Mouse (Mus musculus) heart, embryonic 13.5 days (tissue): ENCODE results near the gene Smg9. TPM values are rescaled to one million over a fixed set of nuclear protein-coding genes. Genes with fewer than 3 reads are reported as not detected.

Experiments
- ATAC-seq: fragments of 200-750 bp; cut with Nextera tagmentation; 2 replicates; pipeline ENCODE4 v1.8.0; 2017; ENCODE audit warnings: moderate TSS enrichment; ENCODE audit not compliant: insufficient number of reproducible peaks, low FRiP score, low TSS enrichment; ENCODE audit errors: extremely low read depth
- H3K27ac ChIP-seq: fragments of 300-500 bp; sonication (generic); replicated peaks from 2 replicates; pipeline ENCODE4 v1.5.1; 2015; ENCODE audit warnings: moderate library complexity, mild to moderate bottlenecking, inconsistent platforms
- H3K27me3 ChIP-seq: fragments of 300-500 bp; sonication (generic); replicated peaks from 2 replicates; pipeline ENCODE4 v1.6.1; 2015; ENCODE audit warnings: mild to moderate bottlenecking, inconsistent platforms
- H3K36me3 ChIP-seq: fragments of 300-500 bp; sonication (generic); 2 replicates; pipeline ENCODE4 v1.6.1; 2015; ENCODE audit warnings: mild to moderate bottlenecking, inconsistent platforms
- H3K4me1 ChIP-seq: fragments of 300-500 bp; sonication (generic); 2 replicates; pipeline ENCODE4 v1.6.1; 2015; ENCODE audit warnings: inconsistent platforms
- H3K4me2 ChIP-seq: fragments of 300-500 bp; sonication (generic); 2 replicates; pipeline ENCODE4 v1.6.1; 2015; ENCODE audit warnings: inconsistent platforms, mild to moderate bottlenecking, moderate library complexity
- H3K4me3 ChIP-seq: fragments of 300-500 bp; sonication (generic); 2 replicates; pipeline ENCODE4 v1.5.1; 2015; ENCODE audit warnings: moderate library complexity, mild to moderate bottlenecking, inconsistent platforms
- H3K9ac ChIP-seq: fragments of 300-500 bp; sonication (generic); 2 replicates; pipeline ENCODE4 v1.6.1; 2015; ENCODE audit warnings: inconsistent platforms, mild to moderate bottlenecking, moderate library complexity
- H3K9me3 ChIP-seq: fragments of 300-500 bp; sonication (generic); 2 replicates; pipeline ENCODE4 v1.6.1; 2016; ENCODE audit warnings: inconsistent platforms
- WGBS: fragments of 180-500 bp; shearing (Covaris S2); methylation state at CpG from one replicate; pipeline ENCODE4 v1.1.7; 2015; ENCODE audit warnings: mixed read lengths; 5-methylcytosine and 5-hydroxymethylcytosine counted together
- polyA plus RNA-seq: library from polyadenylated mRNA; unstranded; fragments of >200 nt; fragmentation: Nextera tagmentation; extraction: Ambion mirVana; gene quantifications from 2 replicates; pipeline ENCODE4 v1.2.1, GENCODE M21; 2015

Gene Smg9
- polyA plus RNA-seq, 1 experiment from 2014 or later: 19.3 TPM

GRCm38 (mm10) chr7:24410831-24411230, 11.4 kb downstream of the Smg9 start:
- no peaks in the 10 kb centered on the region for H3K9me3 ChIP-seq
- no peak overlapping the region for H3K9ac ChIP-seq
- WGBS: 77% methylated on average over 3 of the region's 3 CpGs
- H3K4me2 ChIP-seq: no peak overlapping the region
- H3K4me3 ChIP-seq: no peak overlapping the region
- no peak for ATAC-seq
- no peak overlapping the region for H3K27ac ChIP-seq
- H3K36me3 ChIP-seq: peaks cover 34% of the 10 kb centered on the region
- H3K27me3 ChIP-seq: no peaks in the 10 kb centered on the region
- peaks cover 23% of the 10 kb centered on the region for H3K4me1 ChIP-seq

- Histone ChIP-seq H3K27ac (no peak overlapping the region), H3K4me3 (no peak overlapping the region), H3K4me2 (no peak overlapping the region), H3K4me1 (peaks cover 22% of the 10 kb centered on the region), H3K27me3 (no peaks in the 10 kb centered on the region), H3K36me3 (peaks cover 30% of the 10 kb centered on the region), H3K9me3 (no peaks in the 10 kb centered on the region), H3K9ac (no peak overlapping the region)
- WGBS: 70% methylated on average over 3 of the region's 3 CpGs
- no peak for ATAC-seq
These were observed 14.2 kb downstream of the Smg9 start for GRCm38 (mm10) chr7:24413630-24414029.

- peak overlapping the region; percentile 70 for H3K27ac ChIP-seq
- WGBS: 37% methylated on average over 7 of the region's 7 CpGs
- no peaks in the 10 kb centered on the region for H3K9me3 ChIP-seq
- no peak for ATAC-seq
- no peaks in the 10 kb centered on the region for H3K27me3 ChIP-seq
- peaks cover 32% of the 10 kb centered on the region for H3K4me1 ChIP-seq
- H3K36me3 ChIP-seq: peaks cover 22% of the 10 kb centered on the region
- no peak overlapping the region for H3K4me3 ChIP-seq
- peak overlapping the region; percentile 58 for H3K9ac ChIP-seq
- H3K4me2 ChIP-seq: no peak overlapping the region
These were observed 15.8 kb downstream of the Smg9 start for GRCm38 (mm10) chr7:24415261-24415660.

DNA sequence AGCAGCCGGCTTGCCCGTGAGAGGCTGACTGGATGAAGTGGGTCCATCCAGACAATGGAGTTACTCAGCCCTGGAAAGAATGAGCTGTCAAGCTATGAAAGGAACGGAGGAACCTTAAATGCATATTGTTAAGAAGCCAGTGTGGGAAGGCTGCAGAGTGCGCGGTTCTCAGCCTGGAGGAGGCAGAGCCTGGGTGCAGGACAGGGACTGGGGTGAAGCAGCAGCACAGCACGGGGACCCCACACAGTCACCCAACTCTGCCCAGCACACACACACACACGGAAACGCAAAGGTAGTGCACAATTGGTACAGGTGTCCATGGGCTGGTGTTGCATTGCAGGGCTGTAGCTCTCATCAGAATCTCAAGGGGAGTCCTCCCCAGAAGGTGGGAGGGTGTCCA, 20.2 kb downstream of the Smg9 start:
- Histone ChIP-seq H3K9ac (no peak overlapping the region), H3K4me3 (no peak overlapping the region), H3K4me2 (no peak overlapping the region), H3K27ac (peak overlapping the region; percentile 12; the same call in 1 of the 2 replicates), H3K36me3 (peaks cover 45% of the 10 kb centered on the region), H3K4me1 (peaks cover 40% of the 10 kb centered on the region), H3K27me3 (no peaks in the 10 kb centered on the region), H3K9me3 (no peaks in the 10 kb centered on the region)
- 76% methylated on average over 8 of the region's 8 CpGs for WGBS
- ATAC-seq: no peak

DNA sequence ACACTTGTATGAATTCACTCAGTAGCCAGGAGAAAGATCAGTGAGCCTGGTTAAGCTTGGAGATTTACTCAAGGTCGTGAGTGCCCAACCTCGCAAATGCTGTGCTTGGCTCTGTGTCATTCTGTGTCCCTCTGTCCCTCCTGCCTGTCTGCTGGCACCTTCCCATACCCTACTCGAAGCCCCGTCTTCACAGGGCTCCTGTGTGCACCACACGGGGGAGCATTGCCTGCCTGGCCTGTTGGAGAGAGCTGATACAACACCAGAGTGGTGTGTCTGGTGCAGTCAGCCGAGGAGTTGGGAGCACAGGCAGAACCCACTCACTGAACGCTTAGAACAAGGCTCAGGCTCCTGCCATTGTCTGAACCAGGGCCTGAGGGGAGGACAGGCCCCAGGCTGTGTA, 22.2 kb downstream of the Smg9 start:
- ATAC-seq: no peak
- no peak overlapping the region for H3K9ac ChIP-seq
- no peak overlapping the region for H3K4me3 ChIP-seq
- no peaks in the 10 kb centered on the region for H3K9me3 ChIP-seq
- peaks cover 40% of the 10 kb centered on the region for H3K36me3 ChIP-seq
- no peak overlapping the region for H3K4me2 ChIP-seq
- 69% methylated on average over 7 of the region's 7 CpGs for WGBS
- H3K27ac ChIP-seq: no peak overlapping the region
- peaks cover 33% of the 10 kb centered on the region for H3K4me1 ChIP-seq
- H3K27me3 ChIP-seq: no peaks in the 10 kb centered on the region

DNA sequence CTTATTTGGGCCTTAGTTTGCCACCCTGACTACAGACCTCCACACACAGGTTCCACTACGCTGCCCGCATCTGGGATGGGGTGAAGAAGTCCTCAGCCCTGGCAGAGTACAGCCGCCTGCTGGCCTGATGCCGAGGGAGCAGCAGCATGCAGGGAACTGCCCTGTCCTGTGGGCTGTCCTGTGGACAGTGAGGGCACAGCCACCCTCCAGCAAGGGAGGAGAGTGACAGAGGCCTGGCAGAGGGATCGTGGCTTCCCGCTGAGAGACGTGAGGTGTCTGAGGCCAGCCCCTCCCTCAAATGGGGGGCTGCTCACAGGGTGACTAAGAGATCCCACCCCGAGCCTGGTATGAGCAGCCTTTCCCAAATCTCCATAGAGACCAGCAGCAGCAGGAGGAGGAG, 22.8 kb downstream of the Smg9 start:
- Histone ChIP-seq H3K27me3 (no peaks in the 10 kb centered on the region), H3K4me2 (no peak overlapping the region), H3K4me1 (peaks cover 33% of the 10 kb centered on the region), H3K4me3 (no peak overlapping the region), H3K27ac (no peak overlapping the region), H3K9me3 (no peaks in the 10 kb centered on the region), H3K36me3 (peaks cover 34% of the 10 kb centered on the region), H3K9ac (0 out of 2 replicates have a peak overlapping the region, but pooled peaks have one; percentile 7)
- WGBS: 65% methylated on average over 8 of the region's 8 CpGs
- no peak for ATAC-seq

GRCm38 (mm10) chr7:24423107-24423763, 23.8 kb downstream of the Smg9 start:
- no peaks in the 10 kb centered on the region for H3K27me3 ChIP-seq
- H3K9me3 ChIP-seq: no peaks in the 10 kb centered on the region
- no peak overlapping the region for H3K4me3 ChIP-seq
- no peak overlapping the region for H3K4me2 ChIP-seq
- H3K4me1 ChIP-seq: peaks cover 33% of the 10 kb centered on the region
- no peak for ATAC-seq
- peaks cover 34% of the 10 kb centered on the region for H3K36me3 ChIP-seq
- 84% methylated on average over 15 of the region's 15 CpGs for WGBS
- H3K27ac ChIP-seq: no peak overlapping the region
- H3K9ac ChIP-seq: no peak overlapping the region; the same call in 1 of the 2 replicates

DNA sequence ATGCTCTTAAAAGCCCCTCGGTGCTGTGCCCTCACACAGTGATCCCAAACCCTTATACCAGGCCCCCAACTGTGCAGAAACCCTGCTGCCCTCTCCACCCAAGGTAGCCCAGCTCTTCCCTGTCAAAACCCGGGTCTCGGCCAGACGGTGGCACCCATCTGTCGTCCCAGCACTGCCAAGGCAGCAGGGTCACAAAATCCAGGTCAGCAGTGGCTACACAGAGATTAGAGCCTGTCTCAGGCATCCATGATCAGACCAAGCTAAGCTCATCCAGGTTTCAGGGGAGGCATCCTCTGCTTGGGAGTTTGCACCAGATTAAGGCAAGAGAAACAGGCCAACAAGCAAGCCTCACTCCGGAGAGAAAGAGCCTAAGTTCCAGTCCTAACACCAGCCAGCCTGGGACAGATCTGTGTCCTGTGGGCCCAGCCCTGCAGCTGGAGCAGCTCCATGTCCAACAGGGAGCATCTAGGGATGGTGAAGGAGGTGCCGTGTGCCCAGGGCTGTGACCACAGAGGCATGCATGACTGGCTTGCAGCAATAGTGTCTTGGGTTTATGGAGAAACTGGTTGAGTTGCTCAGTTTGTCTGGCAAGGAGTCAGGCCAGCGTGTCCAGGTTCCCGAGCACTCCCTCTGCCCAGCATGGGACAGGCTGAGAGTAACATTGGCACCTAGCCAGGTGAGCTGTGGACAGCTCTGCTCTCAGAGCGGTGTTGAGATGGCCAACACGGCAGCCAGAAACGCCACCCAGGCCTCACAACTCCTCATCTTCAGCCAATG, 24.7 kb downstream of the Smg9 start:
- Histone ChIP-seq H3K4me3 (no peak overlapping the region), H3K27me3 (no peaks in the 10 kb centered on the region), H3K9me3 (no peaks in the 10 kb centered on the region), H3K4me2 (no peak overlapping the region), H3K4me1 (peaks cover 30% of the 10 kb centered on the region), H3K36me3 (peaks cover 34% of the 10 kb centered on the region), H3K27ac (no peak overlapping the region), H3K9ac (peak overlapping the region; percentile 40; the same call in 1 of the 2 replicates)
- no peak for ATAC-seq
- 57% methylated on average over 12 of the region's 12 CpGs for WGBS

DNA sequence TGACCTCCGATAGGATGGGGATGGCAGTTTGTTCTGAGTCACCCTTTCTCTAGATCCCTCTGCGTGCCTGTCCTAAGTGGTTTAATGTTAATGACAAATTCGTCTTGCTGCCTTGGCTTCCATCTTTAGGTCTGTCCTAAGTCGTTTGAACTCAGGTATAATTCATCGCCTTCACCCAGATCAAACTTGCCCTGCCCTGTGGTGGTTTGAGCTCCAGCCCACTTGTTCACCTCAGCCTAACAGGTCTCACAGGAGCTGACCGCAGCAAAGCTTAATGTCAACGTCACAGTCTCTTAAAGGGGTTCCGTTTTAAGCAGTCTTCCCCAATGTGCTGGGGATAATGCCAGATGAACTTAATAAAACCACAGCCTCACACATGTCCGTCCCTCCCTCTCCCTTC, 26.5 kb downstream of the Smg9 start:
- no peak overlapping the region for H3K4me2 ChIP-seq
- no peak for ATAC-seq
- H3K36me3 ChIP-seq: peaks cover 27% of the 10 kb centered on the region
- H3K27me3 ChIP-seq: no peaks in the 10 kb centered on the region
- H3K27ac ChIP-seq: no peak overlapping the region
- no peaks in the 10 kb centered on the region for H3K9me3 ChIP-seq
- no peak overlapping the region for H3K4me3 ChIP-seq
- H3K4me1 ChIP-seq: peaks cover 29% of the 10 kb centered on the region
- WGBS: 81% methylated on average over 9 of the region's 9 CpGs
- no peak overlapping the region for H3K9ac ChIP-seq

GRCm38 (mm10) chr7:24427168-24427567, 27.7 kb downstream of the Smg9 start:
- 87% methylated on average over 8 of the region's 8 CpGs for WGBS
- no peak for ATAC-seq

DNA sequence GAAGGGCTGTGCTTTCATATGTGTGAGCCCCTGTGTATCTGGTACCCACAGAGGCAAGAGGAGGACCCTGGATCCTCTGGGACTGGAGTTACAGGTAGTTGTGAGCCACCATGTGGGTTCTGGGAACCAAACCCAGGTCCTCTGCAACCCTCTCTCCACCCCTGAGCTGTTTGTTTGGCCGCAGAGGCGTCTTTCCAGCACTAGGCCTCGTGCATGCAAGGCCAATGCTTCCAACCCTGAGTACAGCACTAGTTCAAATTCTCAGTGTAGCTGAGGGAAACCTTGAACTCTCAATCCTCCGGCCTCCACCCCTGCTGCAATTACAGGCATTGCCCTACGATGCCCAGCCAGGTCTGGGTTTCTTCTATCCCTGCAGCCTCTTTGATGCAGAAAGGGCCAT, 29.3 kb downstream of the Smg9 start:
- Histone ChIP-seq H3K27ac (no peak overlapping the region), H3K9ac (no peak overlapping the region), H3K4me1 (peaks cover 22% of the 10 kb centered on the region), H3K4me3 (no peak overlapping the region), H3K36me3 (no peaks in the 10 kb centered on the region), H3K4me2 (no peak overlapping the region), H3K27me3 (peaks cover 26% of the 10 kb centered on the region), H3K9me3 (no peaks in the 10 kb centered on the region)
- WGBS: 77% methylated on average over 5 of the region's 5 CpGs
- ATAC-seq: no peak

More at GRCm38 (mm10) chr7:24427168-24427567, 27.7 kb downstream of the Smg9 start:
- peaks cover 15% of the 10 kb centered on the region for H3K36me3 ChIP-seq
- peaks cover 11% of the 10 kb centered on the region for H3K27me3 ChIP-seq
- H3K4me2 ChIP-seq: no peak overlapping the region
- H3K4me1 ChIP-seq: peaks cover 29% of the 10 kb centered on the region
- H3K4me3 ChIP-seq: no peak overlapping the region
- H3K27ac ChIP-seq: no peak overlapping the region
- H3K9me3 ChIP-seq: no peaks in the 10 kb centered on the region
- no peak overlapping the region for H3K9ac ChIP-seq
